Mouse (Mus musculus): ENCODE data around the gene Camk2b.
"Not testable (repeated sequence)": the region's sequence is repeated elsewhere in the genome, so short reads cannot be mapped to it uniquely, and the experiment has no call there.

Camk2b gene

GRCm38 (mm10) chr11:6066176-6066575, at the start of gene Camk2b:
Gene Camk2b, minus strand, starts transcription at chr11:6066362.
- DNase-seq (ENCODE audit: low read depth), result no peak

GRCm38 (mm10) chr11:6111734-6112484, 45.7 kb upstream of the Camk2b start:
- DNase-seq (ENCODE audit: low read depth), result no peak

GRCm38 (mm10) chr11:6109990-6110389, 43.8 kb upstream of the Camk2b start:
- no peak for DNase-seq (ENCODE audit: low read depth)

- DNase-seq (ENCODE audit: low read depth), result no peak
These were observed 42.1 kb upstream of the Camk2b start for GRCm38 (mm10) chr11:6108296-6108695.

GRCm38 (mm10) chr11:6107722-6108121, 41.6 kb upstream of the Camk2b start:
- no peak for DNase-seq (ENCODE audit: low read depth)

GRCm38 (mm10) chr11:6104734-6105133, 38.6 kb upstream of the Camk2b start:
- DNase-seq (ENCODE audit: low read depth), result no peak

- not testable (repeated sequence) for DNase-seq (ENCODE audit: low read depth)
These were observed 30.5 kb upstream of the Camk2b start for GRCm38 (mm10) chr11:6096637-6097036.

- peak; percentile 15 for DNase-seq (ENCODE audit: low read depth)
These were observed 20.8 kb upstream of the Camk2b start for GRCm38 (mm10) chr11:6086991-6087390.

- no peak for DNase-seq (ENCODE audit: low read depth)
These were observed 12.6 kb upstream of the Camk2b start for GRCm38 (mm10) chr11:6078737-6079136.

- DNase-seq (ENCODE audit: low read depth), result peak; percentile 67
These were observed 9.5 kb upstream of the Camk2b start for GRCm38 (mm10) chr11:6075618-6076066.

GRCm38 (mm10) chr11:6068181-6068957, 2.2 kb upstream of the Camk2b start:
- peak; percentile 10 for DNase-seq (ENCODE audit: low read depth)

- no peak for DNase-seq (ENCODE audit: low read depth)
These were observed 998 bp upstream of the Camk2b start for GRCm38 (mm10) chr11:6067160-6067559.

GRCm38 (mm10) chr11:6065551-6066121, 526 bp downstream of the Camk2b start:
- no peak for DNase-seq (ENCODE audit: low read depth)

- DNase-seq (ENCODE audit: low read depth), result no peak
These were observed 1.1 kb downstream of the Camk2b start for GRCm38 (mm10) chr11:6065046-6065521.

- DNase-seq (ENCODE audit: low read depth), result no peak
These were observed 1.7 kb downstream of the Camk2b start for GRCm38 (mm10) chr11:6064215-6065045.

GRCm38 (mm10) chr11:6063501-6064214, 2.5 kb downstream of the Camk2b start:
- no peak for DNase-seq (ENCODE audit: low read depth)

- DNase-seq (ENCODE audit: low read depth), result no peak
These were observed 3.1 kb downstream of the Camk2b start for GRCm38 (mm10) chr11:6063065-6063464.

GRCm38 (mm10) chr11:6062329-6062728, 3.8 kb downstream of the Camk2b start:
- no peak for DNase-seq (ENCODE audit: low read depth)

GRCm38 (mm10) chr11:6061891-6062290, 4.3 kb downstream of the Camk2b start:
- no peak for DNase-seq (ENCODE audit: low read depth)

- DNase-seq (ENCODE audit: low read depth), result no peak
These were observed 7.0 kb downstream of the Camk2b start for GRCm38 (mm10) chr11:6059162-6059561.

- no peak for DNase-seq (ENCODE audit: low read depth)
These were observed 12.8 kb downstream of the Camk2b start for GRCm38 (mm10) chr11:6053386-6053785.
